Mouse (Mus musculus) bone marrow, adult 2 months (tissue): Measurements from ENCODE around the gene Rbm47. TPM values are rescaled to one million over a fixed set of nuclear protein-coding genes. Genes with fewer than 3 reads are reported as not detected.

Experiments used
- H3K27ac ChIP-seq: fragments of 200-500 bp; 2 replicates; pipeline ENCODE4 v1.5.1; 2012; ENCODE audit warnings: low read depth, mild to moderate bottlenecking, control low read depth, inconsistent platforms, low read length; ENCODE audit not compliant: control insufficient read depth, poor library complexity, insufficient read depth
- H3K4me1 ChIP-seq: fragments of 200-500 bp; 2 replicates; pipeline ENCODE4 v1.6.1; 2011; ENCODE audit warnings: low read length; ENCODE audit not compliant: control insufficient read depth, insufficient read depth
- H3K4me3 ChIP-seq: fragments of 200-500 bp; replicated peaks from 2 replicates; pipeline ENCODE3; 2011; ENCODE audit warnings: mild to moderate bottlenecking, low read depth, low read length, control low read depth; ENCODE audit not compliant: control insufficient read depth
- CTCF ChIP-seq: fragments of 200-500 bp; IDR thresholded peaks from 2 replicates; pipeline ENCODE4 v1.5.1; 2011; ENCODE audit warnings: low read length, control low read depth; ENCODE audit not compliant: control insufficient read depth, insufficient read depth
- POLR2A ChIP-seq: fragments of 200-500 bp; IDR thresholded peaks from 2 replicates; pipeline ENCODE4 v1.6.1; 2011; ENCODE audit warnings: low read depth, mild to moderate bottlenecking, control low read depth, low read length, borderline replicate concordance; ENCODE audit not compliant: control insufficient read depth
- WGBS: fragments of 180-500 bp; shearing (Covaris S2); methylation state at CpG from one replicate; pipeline ENCODE4 v1.1.7; 2018; 5-methylcytosine and 5-hydroxymethylcytosine counted together
- polyA plus RNA-seq: library from polyadenylated mRNA; stranded (reverse); fragments of >200 nt; gene quantifications from 2 replicates; pipeline ENCODE4 v1.2.4, GENCODE M21; 2011; ENCODE audit warnings: low replicate concordance; ENCODE audit not compliant: missing spikeins, insufficient read depth, insufficient read length

Gene Rbm47
- polyA plus RNA-seq, 1 experiment: 4.9 TPM

DNA sequence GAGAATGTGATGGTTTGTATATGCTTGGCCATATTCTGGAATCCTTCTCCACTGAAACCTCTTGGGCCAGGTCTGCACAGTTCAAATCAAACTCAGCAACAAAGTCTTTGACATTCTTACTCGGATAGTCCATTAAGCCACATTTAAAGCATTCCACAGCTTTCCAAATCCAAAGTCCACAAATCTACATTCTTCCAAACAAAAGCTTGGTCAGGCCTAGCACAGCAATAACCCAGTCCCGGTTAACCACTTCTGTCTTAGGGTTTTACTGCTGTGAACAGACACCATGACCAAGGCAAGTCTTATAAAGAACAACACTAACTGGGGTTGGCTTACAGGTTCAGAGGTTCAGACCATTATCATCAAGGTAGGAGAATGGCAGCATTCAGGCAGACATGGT is 133.1 kb downstream of the Rbm47 start:
- H3K4me1 ChIP-seq: no peaks in the 10 kb centered on the region; the same call in 1 of the 2 replicates
- H3K27ac ChIP-seq: no peak overlapping the region
- H3K4me3 ChIP-seq: no peak overlapping the region
- WGBS: 83% methylated on average over 2 of the region's 2 CpGs
- no peak for TF ChIP-seq POLR2A
- TF ChIP-seq CTCF: no peak

DNA sequence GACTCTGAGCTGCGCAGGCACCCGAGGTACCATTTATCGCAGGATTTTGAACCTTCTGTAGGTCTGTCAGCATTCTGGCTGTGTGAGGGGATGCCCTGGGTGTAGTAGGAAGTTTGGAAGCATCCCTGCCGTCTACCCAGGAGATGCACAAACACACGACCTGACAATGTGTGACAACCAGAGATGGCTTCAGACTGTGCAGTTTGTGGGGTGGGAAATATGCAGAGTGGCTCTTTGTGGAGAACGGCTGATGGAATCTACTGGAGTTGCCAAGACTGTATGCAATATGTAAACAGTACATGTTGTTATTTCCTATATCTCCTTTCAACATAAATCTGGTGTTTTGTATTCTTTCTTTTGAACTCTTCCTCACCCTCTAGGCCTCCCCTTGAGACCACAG is 135.9 kb downstream of the Rbm47 start:
- H3K27ac ChIP-seq: no peak overlapping the region
- no peak overlapping the region for H3K4me3 ChIP-seq
- no peaks in the 10 kb centered on the region for H3K4me1 ChIP-seq
- TF ChIP-seq CTCF (no peak), POLR2A (no peak)
- WGBS: 85% methylated on average over 6 of the region's 6 CpGs

DNA sequence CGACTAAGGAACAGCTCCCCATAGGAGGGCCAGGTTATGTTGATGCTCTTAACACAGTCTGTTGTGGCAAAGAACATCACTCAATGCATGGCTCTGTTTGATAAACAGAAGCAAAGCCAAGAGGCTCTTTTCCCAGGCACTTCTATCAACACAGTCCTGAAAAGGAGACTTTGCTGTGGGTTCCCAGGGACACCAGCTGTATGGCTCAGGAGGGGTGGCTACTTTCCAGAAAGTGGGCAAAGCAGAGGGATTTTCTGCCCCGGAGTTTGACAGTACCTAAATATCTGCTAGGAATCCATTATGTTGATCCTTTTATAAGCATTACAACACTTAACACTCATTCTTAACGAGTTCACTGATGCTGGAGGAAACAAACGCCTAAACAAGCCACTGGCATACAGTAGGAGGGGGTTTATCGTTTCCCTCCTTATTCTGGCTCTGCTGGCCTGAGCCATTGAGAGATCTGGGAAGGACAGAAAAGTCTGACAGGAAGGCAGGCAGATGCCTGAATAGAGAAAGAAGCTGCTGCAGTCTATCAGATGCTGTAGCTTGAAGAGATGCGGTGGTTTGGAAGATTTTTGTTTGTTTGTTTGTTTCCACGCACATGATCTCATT is 136.4 kb downstream of the Rbm47 start:
- Histone ChIP-seq H3K27ac (no peak overlapping the region), H3K4me3 (no peak overlapping the region), H3K4me1 (no peaks in the 10 kb centered on the region)
- TF ChIP-seq POLR2A (no peak), CTCF (no peak)
- 78% methylated on average over 7 of the region's 7 CpGs for WGBS

DNA sequence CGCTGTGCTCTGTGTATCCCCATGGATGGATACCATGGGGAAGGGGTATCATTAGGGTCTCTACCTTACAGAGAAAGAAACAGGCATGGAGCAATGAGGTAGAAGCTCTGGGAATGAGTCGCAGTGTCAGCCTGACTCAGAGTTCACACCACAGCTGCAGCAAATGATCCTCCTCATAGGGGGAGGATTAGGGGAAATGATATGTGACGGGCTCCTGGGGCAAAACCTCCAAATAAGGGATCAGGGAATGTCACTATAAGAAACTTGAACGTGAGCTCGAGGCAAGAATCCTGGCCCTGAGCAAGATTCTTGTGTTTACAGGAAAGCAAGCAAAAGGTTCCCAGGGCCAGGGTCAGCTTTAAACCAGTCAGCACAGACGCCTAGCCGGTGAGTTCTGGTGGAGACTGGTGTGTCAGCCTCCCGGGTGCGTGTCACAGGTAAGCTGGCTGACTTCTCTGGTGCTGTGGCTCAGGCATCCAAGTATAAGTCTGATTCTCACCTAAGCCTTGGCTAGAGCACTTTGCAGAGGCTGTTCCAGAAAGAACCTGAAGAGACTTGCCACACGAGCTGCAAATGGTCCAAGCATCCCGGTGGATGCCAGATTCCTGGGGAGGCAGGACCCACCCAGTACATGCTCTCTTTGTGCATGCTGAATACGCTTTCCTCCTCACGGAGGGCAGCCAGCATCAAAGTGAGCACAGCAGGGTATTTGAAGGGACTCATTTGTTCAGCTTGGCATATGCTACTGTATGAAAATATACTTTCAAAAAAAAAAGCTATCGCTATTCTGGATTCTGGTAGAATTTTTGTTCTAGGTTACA is 138.3 kb downstream of the Rbm47 start:
- TF ChIP-seq POLR2A (no peak), CTCF (no peak)
- Histone ChIP-seq H3K27ac (no peak overlapping the region), H3K4me3 (no peak overlapping the region), H3K4me1 (no peaks in the 10 kb centered on the region)
- 83% methylated on average over 14 of the region's 14 CpGs for WGBS

DNA sequence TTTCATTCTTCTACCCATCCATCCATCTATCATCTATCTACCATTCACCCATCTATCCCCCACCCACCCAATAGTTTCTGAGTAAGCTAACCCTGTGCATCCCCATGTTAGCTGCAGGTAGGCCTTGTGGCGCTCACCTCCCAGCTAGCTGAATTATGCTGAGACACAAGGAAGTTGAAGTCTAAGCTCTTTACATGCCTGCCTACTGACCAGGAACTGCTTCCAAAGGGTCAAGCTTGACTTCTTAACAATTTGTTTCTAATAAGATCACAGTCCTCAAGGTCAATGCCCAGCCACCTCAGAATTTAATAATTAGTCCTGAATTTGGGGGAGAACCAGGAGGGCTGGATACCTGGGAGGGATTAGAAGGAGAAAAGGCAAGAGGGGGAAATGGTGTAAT is 140.1 kb downstream of the Rbm47 start:
- 89% methylated on average over 1 of the region's 1 CpGs for WGBS

DNA sequence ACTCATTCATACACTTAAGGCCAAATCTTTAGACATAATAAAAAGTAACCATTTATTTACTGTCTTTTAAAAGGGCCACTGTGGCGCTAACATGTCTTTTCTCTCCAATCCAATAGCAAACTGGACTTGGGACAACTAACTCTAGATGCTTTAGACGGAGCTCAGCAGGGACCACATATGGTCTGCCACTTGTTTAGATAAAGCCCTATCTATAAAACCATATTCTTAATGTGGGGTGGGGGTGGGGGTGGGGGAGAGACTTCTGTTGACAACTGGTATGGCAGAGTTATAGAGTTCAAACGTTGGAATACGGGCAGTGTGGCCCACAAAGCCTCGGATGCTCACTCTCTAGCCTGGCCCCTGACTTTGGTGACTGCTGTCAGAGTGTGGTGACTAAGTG is 141.2 kb downstream of the Rbm47 start:
- WGBS: 66% methylated on average over 5 of the region's 5 CpGs
- H3K27ac ChIP-seq: no peak overlapping the region
- H3K4me3 ChIP-seq: no peak overlapping the region
- TF ChIP-seq POLR2A (no peak), CTCF (no peak)
- no peaks in the 10 kb centered on the region for H3K4me1 ChIP-seq

More for the DNA sequence above, 140.1 kb downstream of the Rbm47 start:
- Histone ChIP-seq H3K4me3 (no peak overlapping the region), H3K4me1 (no peaks in the 10 kb centered on the region), H3K27ac (no peak overlapping the region)
- TF ChIP-seq CTCF (no peak), POLR2A (no peak)

DNA sequence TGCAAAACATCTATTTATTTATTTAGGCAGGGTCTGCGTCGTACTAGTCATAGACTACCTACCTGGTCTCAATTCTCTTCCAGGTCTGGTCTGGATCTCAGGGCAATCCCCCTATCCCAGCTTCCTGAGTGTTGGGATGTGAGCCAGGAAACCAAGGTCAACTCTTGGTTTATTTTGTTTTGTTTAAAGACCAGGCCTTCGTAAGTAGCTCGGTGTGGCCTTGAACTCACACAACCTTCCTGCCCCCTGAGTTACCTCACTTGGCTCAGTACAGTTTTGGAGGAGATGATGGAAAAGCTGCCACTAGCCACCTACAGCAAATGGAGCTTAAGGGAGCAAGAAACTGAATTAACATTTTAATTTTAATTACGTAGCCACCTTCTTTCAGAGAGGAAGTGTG is 144.7 kb downstream of the Rbm47 start:
- no peak for TF ChIP-seq POLR2A
- no peak for TF ChIP-seq CTCF
- WGBS: 86% methylated on average over 5 of the region's 5 CpGs
- Histone ChIP-seq H3K4me1 (no peaks in the 10 kb centered on the region), H3K4me3 (no peak overlapping the region), H3K27ac (no peak overlapping the region)

DNA sequence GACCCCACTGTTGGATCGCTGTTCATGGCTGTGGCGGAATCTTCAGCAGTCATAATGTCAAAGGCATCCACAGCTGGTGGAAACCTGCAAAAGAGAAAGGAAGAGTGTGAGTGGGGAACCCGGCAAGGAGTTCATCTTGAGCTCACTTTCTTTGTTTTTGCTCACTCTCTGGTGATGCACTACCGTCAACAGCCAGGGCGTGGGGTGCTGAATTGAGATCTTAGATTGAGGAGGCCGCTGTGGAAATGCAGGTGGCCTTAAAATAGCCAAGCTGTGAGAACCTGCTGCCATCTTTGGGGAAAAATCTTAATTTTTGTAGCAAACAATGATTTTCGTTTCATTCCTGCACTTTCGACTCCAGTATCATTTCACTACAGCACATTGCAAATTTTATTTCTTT is 145.7 kb downstream of the Rbm47 start:
- WGBS: 91% methylated on average over 8 of the region's 8 CpGs
- Histone ChIP-seq H3K4me1 (no peaks in the 10 kb centered on the region), H3K4me3 (no peak overlapping the region), H3K27ac (no peak overlapping the region)
- no peak for TF ChIP-seq POLR2A
- TF ChIP-seq CTCF: no peak

DNA sequence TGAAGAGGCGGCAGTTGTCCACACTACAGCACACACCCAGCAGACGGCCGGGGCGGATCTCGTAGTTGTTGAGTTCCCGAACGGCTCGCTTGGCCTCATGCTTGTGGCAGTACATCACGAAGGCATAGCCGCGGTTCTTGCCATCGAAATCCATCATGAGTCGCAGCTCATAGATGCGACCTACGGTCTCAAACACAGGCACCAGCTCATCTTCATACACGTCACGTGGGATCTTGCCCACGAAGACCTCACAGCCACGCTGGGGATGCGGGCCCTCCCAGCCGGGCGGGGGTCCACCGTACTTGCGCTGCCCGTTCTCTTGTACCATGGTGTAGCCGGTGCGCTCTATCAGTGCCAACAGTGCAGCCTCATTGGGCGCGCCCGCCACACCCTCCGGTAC is 146.1 kb downstream of the Rbm47 start:
- no peak overlapping the region for H3K4me3 ChIP-seq
- WGBS: 95% methylated on average over 31 of the region's 31 CpGs
- no peaks in the 10 kb centered on the region for H3K4me1 ChIP-seq
- TF ChIP-seq POLR2A: no peak
- TF ChIP-seq CTCF: no peak
- H3K27ac ChIP-seq: no peak overlapping the region
